Mouse (Mus musculus) embryonic facial prominence, embryonic 11.5 days (tissue): ENCODE results near the gene Axin2. TPM values are rescaled to one million over a fixed set of nuclear protein-coding genes. Genes with fewer than 3 reads are reported as not detected.

Source experiments
- ATAC-seq: fragments of 200-750 bp; cut with Nextera tagmentation; replicated peaks from 2 replicates; pipeline ENCODE4 v1.8.0; 2017; ENCODE audit warnings: low read depth; ENCODE audit not compliant: insufficient number of reproducible peaks, low FRiP score, low TSS enrichment
- DNase-seq: peaks from one replicate; pipeline ENCODE4 v3.0.0-alpha.2; 2015; ENCODE audit warnings: low spot score
- H3K27ac ChIP-seq: fragments of 300-500 bp; sonication (generic); replicated peaks from 2 replicates; pipeline ENCODE4 v1.5.1; 2014; ENCODE audit warnings: mild to moderate bottlenecking, low read depth, low read length, control low read depth
- H3K27me3 ChIP-seq: fragments of 300-500 bp; sonication (generic); 2 replicates; pipeline ENCODE4 v1.6.1; 2014; ENCODE audit warnings: mild to moderate bottlenecking, low read length, moderate library complexity, mixed read lengths; ENCODE audit not compliant: control insufficient read depth, insufficient read depth
- H3K36me3 ChIP-seq: fragments of 300-500 bp; sonication (generic); replicated peaks from 2 replicates; pipeline ENCODE4 v1.6.1; 2014; ENCODE audit warnings: low read depth, mild to moderate bottlenecking, low read length, moderate library complexity, mixed read lengths; ENCODE audit not compliant: control insufficient read depth, insufficient read depth
- H3K4me1 ChIP-seq: fragments of 300-500 bp; sonication (generic); 2 replicates; pipeline ENCODE4 v1.6.1; 2014; ENCODE audit warnings: low read length, mixed read lengths; ENCODE audit not compliant: control insufficient read depth, insufficient read depth
- H3K4me2 ChIP-seq: fragments of 300-500 bp; sonication (generic); 2 replicates; pipeline ENCODE4 v1.6.1; 2014; ENCODE audit warnings: low read depth, mild to moderate bottlenecking, control low read depth, low read length, moderate library complexity
- H3K4me3 ChIP-seq: fragments of 300-500 bp; sonication (generic); 2 replicates; pipeline ENCODE4 v1.5.1; 2014; ENCODE audit warnings: low read depth, low read length, control low read depth
- H3K9ac ChIP-seq: fragments of 300-500 bp; sonication (generic); replicated peaks from 2 replicates; pipeline ENCODE4 v1.6.1; 2014; ENCODE audit warnings: mild to moderate bottlenecking, control low read depth, low read length
- H3K9me3 ChIP-seq: fragments of 300-500 bp; sonication (generic); replicated peaks from 2 replicates; pipeline ENCODE4 v1.6.1; 2016; ENCODE audit warnings: mild to moderate bottlenecking, low read length, inconsistent platforms, mixed read lengths; ENCODE audit not compliant: control insufficient read depth
- WGBS: fragments of 180-500 bp; shearing (Covaris S2); extraction: QIAGEN DNeasy Blood & Tissue Kit; methylation state at CpG from one replicate; pipeline ENCODE4 v1.1.7; 2014; 5-methylcytosine and 5-hydroxymethylcytosine counted together
- polyA plus RNA-seq: library from polyadenylated mRNA; unstranded; fragments of >200 nt; fragmentation: Nextera tagmentation; extraction: Ambion mirVana; gene quantifications from 2 replicates; pipeline ENCODE4 v1.2.1, GENCODE M21; 2014

Axin2 gene
- polyA plus RNA-seq, 1 experiment from 2014 or later: 15.9 TPM

- Histone ChIP-seq H3K4me3 (no peak overlapping the region), H3K27ac (peak overlapping the region; percentile 82), H3K36me3 (peaks cover 14% of the 10 kb centered on the region), H3K9ac (no peak overlapping the region; the same call in 1 of the 2 replicates), H3K4me1 (peaks cover 13% of the 10 kb centered on the region), H3K9me3 (no peaks in the 10 kb centered on the region), H3K4me2 (no peak overlapping the region), H3K27me3 (no peaks in the 10 kb centered on the region)
- 47% methylated on average over 7 of the region's 7 CpGs for WGBS
- ATAC-seq: 0 out of 2 replicates have a peak, but pooled peaks have one; percentile 2
- DNase-seq: no peak
These were observed 28.4 kb downstream of the Axin2 start for GRCm38 (mm10) chr11:108948501-108948900.

- Histone ChIP-seq H3K36me3 (peaks cover 14% of the 10 kb centered on the region), H3K27me3 (no peaks in the 10 kb centered on the region), H3K9me3 (no peaks in the 10 kb centered on the region), H3K4me3 (no peak overlapping the region), H3K27ac (no peak overlapping the region; the same call in 1 of the 2 replicates), H3K9ac (no peak overlapping the region), H3K4me2 (no peak overlapping the region), H3K4me1 (peaks cover 13% of the 10 kb centered on the region)
- no peak for DNase-seq
- ATAC-seq: no peak
- 74% methylated on average over 10 of the region's 10 CpGs for whole genome bisulfite sequencing
These were observed 28.8 kb downstream of the Axin2 start for GRCm38 (mm10) chr11:108948931-108949330.

- H3K9me3 ChIP-seq: no peaks in the 10 kb centered on the region
- no peak for DNase-seq
These were observed 32.2 kb downstream of the Axin2 start for GRCm38 (mm10) chr11:108952343-108952742.

GRCm38 (mm10) chr11:108955943-108956342 lies 35.8 kb downstream of the Axin2 start:
- ATAC-seq (no peak), DNase-seq (no peak)
- WGBS: 92% methylated on average over 4 of the region's 4 CpGs
- Histone ChIP-seq H3K4me2 (no peak overlapping the region), H3K9ac (no peak overlapping the region), H3K4me3 (no peak overlapping the region), H3K27ac (no peak overlapping the region), H3K4me1 (no peaks in the 10 kb centered on the region), H3K9me3 (no peaks in the 10 kb centered on the region), H3K27me3 (no peaks in the 10 kb centered on the region), H3K36me3 (no peaks in the 10 kb centered on the region; the same call in none of the 2 replicates)

More at GRCm38 (mm10) chr11:108952343-108952742, 32.2 kb downstream of the Axin2 start:
- H3K27ac ChIP-seq: no peak overlapping the region
- no peak overlapping the region for H3K4me3 ChIP-seq
- no peak overlapping the region for H3K9ac ChIP-seq
- no peak overlapping the region for H3K4me2 ChIP-seq
- no peaks in the 10 kb centered on the region for H3K27me3 ChIP-seq
- no peak for ATAC-seq
- H3K36me3 ChIP-seq: peaks cover 6% of the 10 kb centered on the region
- H3K4me1 ChIP-seq: peaks cover 13% of the 10 kb centered on the region
- WGBS: 74% methylated on average over 5 of the region's 5 CpGs

GRCm38 (mm10) chr11:108958349-108958748 lies 38.2 kb downstream of the Axin2 start:
- Histone ChIP-seq H3K9ac (no peak overlapping the region), H3K9me3 (no peaks in the 10 kb centered on the region), H3K4me1 (no peaks in the 10 kb centered on the region), H3K4me2 (no peak overlapping the region), H3K27ac (no peak overlapping the region), H3K4me3 (no peak overlapping the region), H3K27me3 (no peaks in the 10 kb centered on the region), H3K36me3 (no peaks in the 10 kb centered on the region)
- DNase-seq (no peak), ATAC-seq (0 out of 2 replicates have a peak, but pooled peaks have one; percentile 48)
- 36% methylated on average over 4 of the region's 5 CpGs for WGBS

GRCm38 (mm10) chr11:108959196-108959595 lies 39.0 kb downstream of the Axin2 start:
- no peak overlapping the region for H3K4me2 ChIP-seq
- H3K27me3 ChIP-seq: no peaks in the 10 kb centered on the region
- no peaks in the 10 kb centered on the region for H3K4me1 ChIP-seq
- no peak overlapping the region for H3K27ac ChIP-seq
- 62% methylated on average over 5 of the region's 5 CpGs for WGBS
- DNase-seq (no peak), ATAC-seq (no peak)
- H3K9me3 ChIP-seq: no peaks in the 10 kb centered on the region
- H3K4me3 ChIP-seq: no peak overlapping the region
- H3K9ac ChIP-seq: no peak overlapping the region
- H3K36me3 ChIP-seq: no peaks in the 10 kb centered on the region

GRCm38 (mm10) chr11:108961651-108962065 lies 41.5 kb downstream of the Axin2 start:
- Histone ChIP-seq H3K4me3 (no peak overlapping the region), H3K9me3 (no peaks in the 10 kb centered on the region), H3K36me3 (no peaks in the 10 kb centered on the region), H3K27me3 (no peaks in the 10 kb centered on the region), H3K4me2 (no peak overlapping the region), H3K27ac (0 out of 2 replicates have a peak overlapping the region, but pooled peaks have one; percentile 6), H3K9ac (no peak overlapping the region), H3K4me1 (no peaks in the 10 kb centered on the region)
- ATAC-seq: no peak
- peak; percentile 69 for DNase-seq
- WGBS: 4% methylated on average over 11 of the region's 11 CpGs

- WGBS: 81% methylated on average over 15 of the region's 15 CpGs
- Histone ChIP-seq H3K27me3 (no peaks in the 10 kb centered on the region), H3K4me1 (no peaks in the 10 kb centered on the region), H3K27ac (no peak overlapping the region), H3K4me2 (no peak overlapping the region), H3K36me3 (no peaks in the 10 kb centered on the region), H3K9ac (no peak overlapping the region), H3K9me3 (no peaks in the 10 kb centered on the region), H3K4me3 (no peak overlapping the region)
- DNase-seq (no peak), ATAC-seq (no peak)
These were observed 43.5 kb downstream of the Axin2 start for GRCm38 (mm10) chr11:108963476-108964232.
